Mouse (Mus musculus) left cerebral cortex, adult 9 months (tissue): Measurements from ENCODE around the gene Notum.

Experiments used
- DNase-seq, 2 experiments: peaks; one replicate each; pipeline ENCODE4 v3.0.0; 2022; ENCODE audit warnings: low spot score in 2 of 2

Gene Notum

DNA sequence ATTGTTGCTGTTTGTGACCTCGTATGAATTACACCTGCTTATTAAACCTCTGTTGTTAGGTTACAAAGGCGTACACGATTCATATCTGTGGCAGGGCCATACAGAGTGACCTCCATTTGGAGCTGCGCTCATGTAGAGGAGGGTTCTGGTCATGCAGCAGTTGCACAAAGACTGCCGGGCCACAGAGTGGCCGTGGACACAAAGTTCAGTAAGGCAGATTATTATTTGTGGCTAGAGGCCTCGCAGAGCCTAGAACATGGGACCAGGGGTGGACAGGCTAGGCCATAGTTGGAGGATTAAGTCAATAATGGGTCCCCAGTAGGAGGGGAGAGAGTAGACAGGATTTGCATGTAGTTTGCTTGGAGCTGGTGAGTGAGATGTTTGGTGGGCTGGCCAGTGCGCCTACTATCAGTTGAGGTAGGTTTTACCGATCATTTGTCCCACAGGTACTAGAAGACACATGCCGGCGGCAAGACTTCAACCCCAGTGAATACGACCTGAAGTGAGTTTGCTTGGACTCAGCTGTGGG, 12.7 kb upstream of the Notum start:
- no peak for DNase-seq

GRCm38 (mm10) chr11:120672687-120673593, 12.0 kb upstream of the Notum start, which contains the start of gene Aspscr1:
TSS of gene Aspscr1 (plus strand) at chr11:120672973.
- DNase-seq, result peak; percentile 77 to 92

- no peak for DNase-seq
Measured at GRCm38 (mm10) chr11:120666617-120667016, 5.6 kb upstream of the Notum start.

GRCm38 (mm10) chr11:120665406-120665805, 4.4 kb upstream of the Notum start:
- no peak for DNase-seq

- DNase-seq, result no peak
Measured at GRCm38 (mm10) chr11:120663714-120664113, 2.7 kb upstream of the Notum start.

- DNase-seq, result no peak
Measured at GRCm38 (mm10) chr11:120662759-120663158, 1.8 kb upstream of the Notum start.

DNA sequence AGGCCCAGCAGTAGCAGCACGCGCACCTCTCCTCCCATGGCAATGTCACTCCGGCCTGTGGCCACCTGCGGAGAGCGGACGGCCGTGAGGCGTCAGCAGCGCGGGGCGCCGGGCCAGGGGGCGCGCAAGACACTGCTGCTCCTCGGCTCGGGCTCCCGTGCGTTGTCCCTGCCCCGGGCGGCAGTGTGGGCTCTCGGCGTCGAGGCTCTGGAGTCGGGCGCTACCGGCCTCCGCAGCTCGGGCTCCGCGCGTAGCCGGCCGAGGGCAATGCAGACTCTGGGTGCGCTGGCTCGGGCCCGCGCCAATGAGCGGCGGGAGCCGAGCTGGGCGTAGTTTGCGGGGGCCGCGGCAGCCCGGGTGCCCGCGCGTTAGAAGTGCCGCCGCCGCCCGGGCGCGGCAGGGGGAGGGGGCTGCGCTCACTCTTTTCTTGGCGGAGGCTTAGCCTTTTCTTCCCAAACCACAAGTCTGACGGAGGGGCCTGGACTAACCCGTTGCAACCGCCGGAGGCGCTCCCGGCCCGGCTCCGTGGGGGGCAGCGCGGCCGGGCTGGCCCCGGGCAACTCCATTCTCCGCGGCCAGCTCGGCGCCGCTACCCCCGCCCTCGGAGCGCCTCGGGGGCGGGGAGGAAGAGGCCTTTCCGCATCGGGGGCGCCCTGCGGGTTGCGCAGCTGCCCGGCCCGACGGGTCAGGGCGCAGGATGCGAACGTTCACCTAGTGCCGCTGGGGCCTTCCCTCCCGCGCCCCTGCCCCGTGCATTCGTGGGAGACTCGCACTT, 487 bp downstream of the Notum start:
- no peak for DNase-seq

- no peak for DNase-seq
Measured at GRCm38 (mm10) chr11:120659509-120660300, 1.3 kb downstream of the Notum start.

DNA sequence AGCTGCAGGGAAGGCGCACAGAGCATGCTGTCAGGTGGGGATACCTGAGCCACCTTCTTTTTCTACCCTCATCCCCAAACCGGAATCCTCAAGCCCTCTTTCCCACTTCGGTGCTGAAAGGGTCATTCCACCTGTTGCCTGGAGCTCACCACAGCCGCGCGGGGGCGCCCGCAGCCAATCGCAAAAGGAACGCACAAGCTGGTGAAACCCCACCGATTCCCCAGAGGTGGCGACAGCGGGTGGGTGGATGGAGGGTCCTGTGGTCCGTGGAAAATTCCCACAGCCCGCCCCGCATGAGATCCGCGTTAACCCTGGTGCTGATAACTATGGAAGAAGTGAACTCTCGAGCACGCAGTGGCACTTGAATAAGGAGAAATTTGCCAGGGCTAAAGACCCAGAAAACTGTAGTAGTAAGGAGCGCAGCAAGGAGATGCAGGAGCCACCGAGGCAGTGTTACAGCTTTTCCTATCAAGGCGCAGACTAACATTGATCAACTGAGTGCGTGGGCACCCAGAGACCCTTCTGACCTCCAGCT, 2.0 kb downstream of the Notum start:
- peak in 1 of 2 experiments; percentile 66 for DNase-seq

DNA sequence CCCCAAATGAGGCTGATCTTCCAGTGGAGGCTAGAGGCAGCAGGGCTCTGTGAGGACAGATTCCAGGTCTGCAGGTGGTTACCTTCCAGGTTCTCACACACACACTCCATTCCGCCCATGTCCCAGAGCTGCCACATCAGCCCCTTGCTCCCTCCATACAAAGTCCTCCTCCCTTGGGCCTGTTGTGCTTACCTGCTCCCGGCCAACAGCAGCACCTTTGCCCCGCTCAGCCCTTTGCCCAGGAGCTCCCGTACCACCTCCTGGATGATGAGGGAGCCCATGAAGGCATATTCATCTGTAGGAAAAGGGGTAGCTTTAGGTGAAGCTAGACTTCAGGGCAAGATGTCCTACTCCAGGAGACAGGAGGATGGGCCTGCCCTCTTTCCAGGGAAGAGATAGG, 3.7 kb downstream of the Notum start:
- DNase-seq, result no peak

GRCm38 (mm10) chr11:120654741-120655140, 6.2 kb downstream of the Notum start:
- DNase-seq, result no peak

GRCm38 (mm10) chr11:120651872-120652271, 9.1 kb downstream of the Notum start:
- DNase-seq, result no peak

GRCm38 (mm10) chr11:120648001-120648476, 12.9 kb downstream of the Notum start, which contains the start of gene Myadml2:
TSS of gene Myadml2 (minus strand) at chr11:120648158.
- peak in 1 of 2 experiments; percentile 52 for DNase-seq

GRCm38 (mm10) chr11:120647047-120647830, 13.7 kb downstream of the Notum start:
- no peak for DNase-seq

GRCm38 (mm10) chr11:120643601-120643987, 17.4 kb downstream of the Notum start, which contains the start of gene Pycr1:
TSS of gene Pycr1 (minus strand) at chr11:120643769.
- peak; percentile 82 to 95 for DNase-seq

DNA sequence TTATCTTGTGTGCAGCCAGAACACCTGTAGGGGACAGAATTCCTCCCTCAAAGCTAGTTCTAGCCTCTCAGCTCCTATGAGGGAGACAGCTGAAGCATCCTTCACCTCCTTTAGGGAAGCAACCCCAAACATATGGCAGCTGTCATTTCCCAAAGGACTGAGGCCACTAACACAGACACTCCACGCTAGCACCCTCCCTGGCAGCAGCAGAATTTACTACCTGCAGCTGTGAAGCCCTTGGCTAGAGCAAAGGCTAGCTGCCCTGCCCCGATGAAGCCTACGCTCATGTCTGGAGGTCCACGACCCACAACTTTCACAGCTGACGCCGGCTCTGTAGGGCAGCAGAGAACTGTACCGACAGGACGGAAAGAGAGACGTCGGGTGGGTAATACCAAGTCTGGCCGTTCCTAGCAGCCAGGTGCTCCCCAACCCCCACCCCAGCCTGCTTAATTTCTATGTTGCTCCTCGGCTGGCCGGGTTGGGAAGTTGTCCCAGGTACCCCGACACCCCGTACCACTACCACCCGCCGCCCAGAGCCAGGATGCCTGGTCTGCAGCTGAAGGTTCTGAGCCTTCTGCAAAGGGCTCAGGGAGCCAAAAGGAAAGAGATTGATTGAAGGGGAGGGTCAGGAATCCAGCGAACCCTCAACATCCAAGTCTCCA, 17.9 kb downstream of the Notum start:
- no peak for DNase-seq

DNA sequence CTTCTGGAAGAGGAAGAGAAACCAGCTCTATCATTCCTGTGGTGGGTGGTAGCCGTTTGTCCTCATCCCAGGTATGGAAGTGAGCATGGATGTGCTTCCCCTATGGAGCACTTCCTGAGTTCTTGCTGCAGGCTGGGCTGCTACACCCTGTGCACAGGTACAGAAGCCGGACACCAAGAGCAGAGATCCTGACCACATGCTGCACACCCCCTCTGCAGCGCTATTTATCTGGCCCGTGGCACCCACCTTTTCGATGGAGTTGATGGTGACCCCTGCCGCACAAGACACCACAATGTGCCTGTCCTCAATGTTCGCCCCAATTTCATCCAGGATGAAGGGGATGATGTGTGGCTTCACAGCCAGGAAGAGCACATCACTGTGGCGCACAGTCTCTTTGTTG, 19.1 kb downstream of the Notum start:
- no peak for DNase-seq

GRCm38 (mm10) chr11:120641255-120641654, 19.7 kb downstream of the Notum start:
- no peak for DNase-seq

- DNase-seq, result no peak
Measured at GRCm38 (mm10) chr11:120634810-120635209, 26.2 kb downstream of the Notum start.
